Mouse (Mus musculus): Measurements from ENCODE around the gene Rab32. TPM values are rescaled to one million over a fixed set of nuclear protein-coding genes. Genes with fewer than 3 reads are reported as not detected.

The Rab32 gene
- polyA plus RNA-seq, 1 experiment, result 11.6 TPM

DNA sequence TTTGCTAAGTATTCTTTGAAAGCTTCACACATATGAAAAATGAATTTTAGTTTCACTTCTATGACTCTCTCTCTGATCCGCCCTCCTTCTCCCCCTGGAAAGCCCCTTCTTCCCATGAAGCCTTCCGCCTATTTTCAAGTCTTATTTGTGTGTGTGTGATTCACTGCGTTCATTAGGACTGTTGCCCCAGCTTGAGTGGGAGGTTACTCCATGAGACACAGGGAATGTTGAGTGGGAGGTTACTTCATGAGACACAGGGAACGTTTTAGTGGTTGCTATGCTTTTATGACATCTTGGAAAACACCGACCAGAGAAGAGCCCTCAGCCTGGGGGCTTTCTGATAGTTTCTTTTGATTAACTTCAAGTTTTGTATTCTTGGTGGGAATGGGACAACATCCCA, 11.4 kb downstream of the Rab32 start:
- TF ChIP-seq POLR2A (IDR thresholded peaks at IDR 0.05; ENCODE audit: borderline replicate concordance, extremely low read depth, low read depth, low read length) (no peak), CTCF (IDR thresholded peaks at IDR 0.05; ENCODE audit: insufficient read depth, low read length) (no peak)
- no peak for DNase-seq
- no peak overlapping the region for H3K4me3 ChIP-seq (replicated peaks; ENCODE audit: extremely low read depth, low read depth, low read length)
- WGBS, result 39% methylated on average over 5 of the region's 5 CpGs
- H3K4me1 ChIP-seq (ENCODE audit: control insufficient read depth, insufficient read depth, low read length), result no peaks in the 10 kb centered on the region

DNA sequence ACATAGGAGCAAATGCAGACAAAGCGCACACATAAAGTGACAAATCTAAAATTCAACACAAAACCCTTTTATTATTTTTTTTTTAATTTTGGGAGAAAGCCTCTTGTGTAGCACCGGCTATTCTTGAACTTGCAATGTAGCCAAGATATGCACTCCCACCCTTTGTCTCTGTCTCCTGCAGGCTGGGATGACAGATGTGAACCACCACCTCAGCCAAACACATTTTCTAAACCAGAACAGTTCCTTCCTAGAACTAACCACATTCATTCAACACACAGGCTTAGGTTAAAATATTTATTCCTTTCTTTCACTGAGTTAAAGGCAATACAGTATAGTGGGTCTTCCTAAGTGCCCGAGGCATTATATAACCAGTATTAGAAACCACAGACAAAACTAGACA, 13.1 kb downstream of the Rab32 start:
- 91% methylated on average over 3 of the region's 3 CpGs for WGBS
- Histone ChIP-seq H3K4me3 (replicated peaks; ENCODE audit: extremely low read depth, low read depth, low read length) (no peak overlapping the region), H3K4me1 (ENCODE audit: control insufficient read depth, insufficient read depth, low read length) (no peaks in the 10 kb centered on the region)
- TF ChIP-seq POLR2A (IDR thresholded peaks at IDR 0.05; ENCODE audit: borderline replicate concordance, extremely low read depth, low read depth, low read length) (no peak), CTCF (IDR thresholded peaks at IDR 0.05; ENCODE audit: insufficient read depth, low read length) (no peak)
- no peak for DNase-seq

Other genes with a start within 250 kb of the Rab32 start
- 1.1 and 2.0 TPM in 2 replicates for gene Adgb, start 85.9 kb downstream of the Rab32 start, polyA plus RNA-seq (2012; rRNA removed)
- gene Gm10944, start 123.1 kb upstream of the Rab32 start, polyA plus RNA-seq (2012; rRNA removed), result not detected in 2 replicates